Mouse (Mus musculus) kidney, postnatal 36 days (tissue): ENCODE measurements around the gene Map7.

Experiments used
- DNase-seq, 2 experiments: peaks; one replicate each; pipeline ENCODE4 v3.0.0; 2021 to 2022; ENCODE audit warnings: mixed read lengths in 2 of 2

The Map7 gene

DNA sequence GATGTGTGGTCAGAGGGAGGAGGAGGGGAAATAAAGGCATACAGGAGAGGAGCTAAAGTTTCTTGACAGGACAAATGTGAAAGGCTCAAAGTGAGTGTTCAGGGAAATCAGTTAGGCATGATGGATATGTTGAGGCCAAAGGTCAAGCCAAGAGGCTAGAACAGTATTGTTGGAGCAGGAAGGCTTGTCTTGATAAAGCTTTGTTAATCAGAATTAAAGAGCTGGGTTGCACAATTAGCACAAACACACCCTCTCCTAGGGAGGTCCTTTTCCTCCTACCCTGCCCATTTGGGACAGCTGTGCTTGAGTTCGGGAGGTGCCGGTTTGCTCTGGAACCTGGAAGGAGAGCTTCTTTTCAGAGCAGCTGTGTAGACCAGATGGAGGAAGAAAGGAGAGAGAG is 5.2 kb downstream of the Map7 start:
- no peak for DNase-seq

DNA sequence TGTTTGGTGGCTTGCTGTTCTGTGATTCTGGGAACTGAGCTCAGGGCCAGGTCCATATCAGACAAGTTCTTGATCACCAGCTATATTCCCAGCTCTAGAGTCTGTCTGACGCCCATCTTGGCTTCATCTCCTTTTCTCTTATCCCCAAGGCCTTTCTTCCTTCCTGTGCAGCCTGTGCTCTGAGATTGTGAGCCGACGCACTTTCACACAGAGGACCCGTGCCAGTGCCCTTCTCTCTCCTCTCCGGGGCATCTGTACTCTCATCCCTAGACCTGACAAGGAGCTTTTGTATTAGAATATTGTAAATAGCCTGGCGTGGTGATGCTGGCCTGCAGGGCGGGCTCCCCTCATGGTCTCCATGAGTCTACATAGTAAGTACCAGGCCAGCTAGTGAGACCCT is 7.1 kb downstream of the Map7 start:
- DNase-seq, result no peak

DNA sequence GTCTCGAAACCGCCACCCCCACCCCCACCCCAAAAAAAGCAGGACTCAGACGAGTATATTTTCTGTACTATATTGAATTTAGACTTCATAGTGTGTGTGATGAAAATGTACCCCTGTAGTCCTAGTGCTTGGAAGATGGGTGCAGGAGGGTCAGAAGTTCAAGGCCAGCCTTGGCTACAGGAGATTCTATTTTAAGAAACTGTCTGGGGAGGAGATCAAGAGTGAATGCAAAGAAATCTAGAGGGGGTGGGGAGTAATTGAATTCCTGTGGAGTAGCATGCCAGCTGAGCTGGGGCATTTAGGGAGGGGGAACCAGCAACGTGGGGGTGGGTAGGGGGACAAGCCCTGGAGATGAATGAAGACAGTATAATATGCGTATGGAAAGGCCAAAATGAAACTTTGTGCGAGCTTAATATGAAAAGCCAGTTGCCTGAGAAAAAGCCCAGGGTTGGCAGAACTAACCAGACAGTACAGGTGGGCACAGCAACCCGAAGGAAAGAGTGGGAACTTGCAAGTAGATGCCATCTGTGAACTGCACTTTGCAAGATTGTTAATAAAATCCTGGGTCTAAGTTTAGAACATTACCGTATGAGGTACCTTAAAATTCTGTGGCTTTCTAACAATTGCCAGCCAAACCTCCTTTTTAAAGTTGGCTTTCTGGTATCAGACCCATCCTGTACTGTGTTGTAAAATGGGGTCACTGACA is 8.9 kb downstream of the Map7 start:
- DNase-seq, result no peak

DNA sequence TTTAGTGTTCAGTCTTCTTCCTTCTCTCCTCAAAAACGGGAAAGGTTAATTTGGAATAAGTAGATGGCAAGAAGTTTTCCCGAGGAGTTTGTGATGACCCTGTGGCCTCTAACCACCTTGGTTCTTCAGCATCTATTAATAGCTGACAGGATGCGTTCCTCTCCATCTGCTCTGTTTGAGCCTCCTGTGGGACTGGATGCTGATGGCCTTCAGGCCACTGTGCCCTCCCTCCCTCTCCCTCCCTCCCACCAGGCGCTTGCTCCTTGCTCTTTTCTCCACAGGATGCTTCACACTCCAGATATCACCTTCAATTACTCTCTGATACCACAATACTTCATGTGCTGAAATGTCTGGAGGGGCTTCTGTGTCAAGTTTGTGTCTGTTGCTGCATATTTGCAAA is 10.5 kb downstream of the Map7 start:
- DNase-seq, result no peak

GRCm38 (mm10) chr10:20159308-20159707 is 11.0 kb downstream of the Map7 start:
- DNase-seq, result no peak

DNA sequence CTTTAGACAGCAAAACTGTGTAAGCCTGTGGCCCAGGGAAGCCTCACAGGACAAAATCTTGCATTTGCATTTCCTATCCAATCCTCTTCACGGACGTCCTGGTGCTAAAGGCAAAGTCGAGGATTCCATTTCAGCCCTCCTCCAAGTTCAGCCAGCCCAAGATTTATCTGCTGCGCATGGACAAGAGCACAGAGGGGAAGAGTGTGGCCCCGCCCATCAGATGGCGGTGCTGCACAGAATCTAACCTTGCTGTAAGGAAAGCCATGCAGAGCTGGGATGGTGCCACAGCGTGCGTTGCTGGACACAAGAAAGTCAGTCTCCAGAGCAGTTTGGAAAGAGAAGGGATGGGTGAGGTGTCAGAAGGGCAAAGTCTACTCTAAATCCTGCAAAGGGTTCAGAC is 12.6 kb downstream of the Map7 start:
- DNase-seq, result peak; percentile 66 to 73

- no peak for DNase-seq
These were observed 16.5 kb downstream of the Map7 start for GRCm38 (mm10) chr10:20164810-20165209.

- DNase-seq, result no peak
These were observed 18.5 kb downstream of the Map7 start for GRCm38 (mm10) chr10:20166797-20167196.

DNA sequence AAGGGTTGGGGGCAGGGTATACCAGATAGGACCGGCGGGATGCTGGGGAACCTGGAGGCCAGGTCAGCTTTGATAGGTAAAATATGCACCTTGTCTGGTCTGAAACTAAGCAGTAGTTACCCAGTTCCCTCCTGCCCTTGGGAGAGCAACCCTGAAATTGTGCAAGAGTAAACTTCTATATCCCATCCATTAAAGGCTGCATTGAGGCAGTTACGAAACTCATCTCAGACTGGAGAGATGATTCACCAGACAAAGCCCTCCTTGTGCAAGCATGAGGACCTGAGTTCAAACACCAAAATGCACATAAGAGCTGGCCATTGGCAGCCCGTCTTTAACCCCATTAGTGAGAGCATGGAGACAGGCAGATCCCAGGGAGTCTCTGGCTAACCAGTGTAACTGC is 19.2 kb downstream of the Map7 start:
- no peak for DNase-seq

DNA sequence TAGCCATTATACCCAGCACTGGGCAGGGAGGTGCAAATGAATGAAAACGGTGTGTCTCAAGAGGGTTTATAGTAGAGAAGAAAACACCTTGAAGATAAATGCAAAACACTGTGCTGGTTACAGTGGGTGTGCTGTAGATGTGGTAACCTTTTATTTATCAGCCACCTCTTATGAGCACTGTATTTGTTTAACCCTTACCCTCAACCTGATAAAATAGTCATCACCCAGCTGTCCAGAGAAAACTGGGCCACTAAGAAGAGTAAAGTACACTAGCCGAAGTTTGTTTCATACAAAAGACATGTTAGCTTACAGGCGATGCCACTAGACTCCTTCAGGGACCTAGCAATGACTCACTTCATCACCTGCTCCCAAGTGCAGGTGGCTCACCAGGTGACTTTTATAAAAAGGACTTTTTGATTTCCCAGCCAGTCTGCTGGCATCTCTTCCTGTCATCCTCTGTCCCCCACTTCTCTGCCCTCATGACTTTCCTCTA is 21.0 kb downstream of the Map7 start:
- no peak for DNase-seq

- no peak for DNase-seq
These were observed 21.8 kb downstream of the Map7 start for GRCm38 (mm10) chr10:20169927-20170604.

DNA sequence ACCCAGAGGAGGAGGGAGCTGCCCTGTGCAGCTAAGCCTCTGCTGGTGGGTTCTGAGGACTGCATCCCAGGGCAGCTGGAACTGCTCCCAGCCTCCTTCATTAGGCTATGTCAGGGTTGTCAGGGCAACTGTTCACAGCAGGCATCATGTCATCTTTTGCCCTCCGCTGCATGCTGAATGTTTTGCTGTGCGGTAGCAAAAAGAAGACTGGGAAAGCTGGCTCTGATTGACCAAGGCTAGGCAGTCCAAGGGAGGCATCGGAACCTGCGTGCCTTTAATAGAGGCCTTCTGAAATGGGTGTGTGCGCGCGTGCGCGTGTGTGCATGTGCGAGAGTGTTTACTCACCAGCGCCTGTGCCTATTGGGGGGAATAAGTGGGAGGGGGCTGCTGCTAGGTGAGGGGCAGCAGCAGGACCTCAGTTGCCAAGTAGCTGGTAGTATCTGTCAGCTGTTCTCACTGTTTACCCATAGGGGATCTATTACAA is 22.4 kb downstream of the Map7 start:
- peak; percentile 86 for DNase-seq

GRCm38 (mm10) chr10:20171209-20171608 is 22.9 kb downstream of the Map7 start:
- peak; percentile 58 to 74 for DNase-seq

DNA sequence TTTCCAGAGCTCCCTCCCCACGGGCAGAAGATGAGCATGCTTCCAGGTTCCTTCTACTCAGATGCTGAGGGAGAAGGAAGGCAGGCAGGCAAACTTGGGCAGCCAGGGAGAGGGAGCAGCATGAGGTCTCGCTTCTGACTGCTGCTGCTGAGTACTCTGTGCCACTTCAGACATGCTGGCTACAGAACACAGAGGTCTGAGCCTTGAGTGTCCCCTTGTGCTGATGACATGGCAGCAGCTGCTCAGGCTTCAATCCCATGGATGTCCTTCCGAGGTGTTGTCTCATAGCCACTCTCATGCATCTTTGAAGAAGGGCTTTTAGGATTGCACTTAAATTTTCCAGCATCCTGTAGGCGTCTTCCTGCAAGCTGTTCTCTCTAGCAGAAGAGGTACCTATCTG is 23.5 kb downstream of the Map7 start:
- no peak for DNase-seq

- DNase-seq, result peak; percentile 61 to 76
These were observed 25.5 kb downstream of the Map7 start for GRCm38 (mm10) chr10:20173733-20174132.

- DNase-seq, result peak; percentile 59 to 60
These were observed 27.8 kb downstream of the Map7 start for GRCm38 (mm10) chr10:20176054-20176453.

DNA sequence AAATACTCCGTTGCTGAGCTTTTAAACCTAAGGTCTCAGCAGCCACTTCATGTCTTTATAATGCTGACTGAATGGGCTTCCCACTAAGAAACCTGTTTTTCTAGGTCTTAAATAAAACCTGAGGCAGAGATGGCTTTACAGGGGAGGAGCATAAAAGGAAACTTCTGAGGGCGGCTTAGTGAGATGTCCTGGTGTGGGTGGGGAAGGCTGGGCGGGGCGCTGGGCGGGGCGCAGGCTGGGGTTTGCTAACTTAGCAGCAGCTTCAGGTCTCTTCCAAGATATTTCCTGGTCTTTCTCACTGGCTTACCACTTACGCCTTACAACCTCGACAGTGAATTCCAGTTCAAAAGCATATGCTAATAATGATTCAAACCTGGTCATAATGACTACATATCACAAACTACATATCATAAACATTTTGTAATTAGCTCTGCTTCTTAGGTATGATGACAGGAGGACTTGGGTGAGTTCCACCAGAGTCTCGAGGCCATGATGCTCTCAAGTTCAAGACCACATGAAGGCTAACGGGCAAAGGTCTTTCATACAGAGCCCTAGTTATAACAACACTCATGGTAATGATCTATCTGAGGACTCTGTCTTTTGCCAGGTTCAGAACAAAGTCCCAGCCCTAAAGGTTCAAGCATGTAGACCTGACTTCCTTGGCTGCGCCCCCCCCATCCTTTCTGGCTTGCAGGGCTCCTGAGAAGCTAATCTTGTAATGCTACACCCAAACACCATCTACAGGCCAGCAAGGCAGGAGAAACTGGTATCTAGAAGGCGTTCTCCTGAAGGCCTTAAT is 30.7 kb downstream of the Map7 start:
- DNase-seq, result peak; percentile 89 to 92

GRCm38 (mm10) chr10:20181198-20181597 is 32.9 kb downstream of the Map7 start:
- no peak for DNase-seq

DNA sequence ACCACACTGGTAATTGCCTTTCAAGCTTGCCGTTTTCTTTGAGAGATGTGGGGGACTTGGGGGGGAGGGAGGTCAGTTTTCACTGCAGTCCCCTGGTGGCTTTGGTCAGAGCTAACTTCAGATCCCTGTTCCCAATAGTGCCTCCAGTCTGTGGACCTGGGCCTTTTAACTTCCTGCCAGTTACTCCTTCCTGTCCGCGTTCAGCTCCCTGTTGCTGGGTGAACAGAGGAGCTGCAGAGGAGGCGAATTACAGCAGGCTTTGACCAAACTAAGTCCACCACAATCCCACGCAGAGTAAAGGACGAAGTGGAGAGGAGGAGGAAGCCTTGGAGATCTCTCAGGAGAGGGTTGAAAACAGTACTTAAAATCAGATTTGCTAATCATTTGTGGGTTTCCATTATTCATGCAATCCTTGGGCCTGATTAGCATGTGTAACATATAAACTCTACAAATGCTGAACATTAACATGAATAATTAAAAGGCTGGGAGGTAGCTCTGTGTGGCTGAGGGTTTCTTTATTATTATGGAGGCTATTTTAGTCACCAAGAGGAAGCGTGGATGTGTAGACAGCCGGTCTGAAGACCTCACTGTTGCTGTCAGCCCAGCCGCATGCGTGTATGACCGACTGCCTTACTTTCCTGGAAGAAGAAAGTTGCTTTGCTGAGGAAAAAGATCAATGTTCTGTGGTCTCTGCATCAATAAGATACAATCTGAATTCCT is 33.6 kb downstream of the Map7 start:
- no peak for DNase-seq

GRCm38 (mm10) chr10:20184326-20184725 is 36.1 kb downstream of the Map7 start:
- DNase-seq, result peak; percentile 68 to 76

GRCm38 (mm10) chr10:20185264-20185663 is 37.0 kb downstream of the Map7 start:
- DNase-seq, result no peak

DNA sequence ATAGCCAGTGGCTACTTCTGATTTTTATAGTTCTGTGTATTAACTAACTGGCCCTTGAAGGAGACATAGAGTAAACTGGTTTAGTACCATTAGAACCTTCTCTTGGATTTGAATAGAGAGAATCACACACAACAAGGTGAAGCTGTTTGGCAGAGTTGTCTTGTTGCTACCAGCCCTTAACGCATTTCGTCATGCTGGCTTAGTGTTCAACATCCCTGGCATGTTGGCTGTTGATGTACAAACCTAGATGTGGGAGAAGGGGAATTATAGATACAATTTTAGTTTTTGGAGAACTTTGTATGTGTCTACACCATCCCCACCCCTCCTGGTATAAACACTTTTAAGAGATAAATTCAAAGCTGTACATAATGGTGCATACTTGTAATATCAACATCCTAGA is 37.5 kb downstream of the Map7 start:
- no peak for DNase-seq

DNA sequence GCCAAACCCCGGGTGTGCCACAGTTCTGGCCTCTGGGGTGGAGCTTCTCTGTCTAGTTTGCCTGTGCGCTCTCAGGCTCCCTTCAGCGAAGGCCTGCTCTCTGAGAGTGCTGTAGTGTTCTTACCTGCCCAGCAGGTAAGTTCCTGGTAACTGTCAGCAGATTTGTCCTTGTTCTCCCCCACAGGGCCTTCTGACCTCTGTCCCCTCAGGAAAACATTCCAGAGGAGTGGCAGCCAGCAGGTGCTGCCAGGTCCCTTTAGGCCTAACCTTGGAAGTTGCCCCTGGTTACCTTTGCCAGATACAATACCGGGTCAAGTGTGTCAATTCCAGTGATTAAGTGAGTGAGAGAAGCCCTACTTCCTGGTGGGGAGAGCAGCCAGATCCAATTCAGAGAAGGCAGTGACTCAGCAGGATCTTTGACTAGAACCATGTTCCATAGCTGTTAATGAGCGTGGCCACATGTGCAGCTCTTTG is 38.6 kb downstream of the Map7 start:
- peak; percentile 62 to 67 for DNase-seq
